ENCODE assay signal across 8 mouse cellular contexts in the genomic region with DNA sequence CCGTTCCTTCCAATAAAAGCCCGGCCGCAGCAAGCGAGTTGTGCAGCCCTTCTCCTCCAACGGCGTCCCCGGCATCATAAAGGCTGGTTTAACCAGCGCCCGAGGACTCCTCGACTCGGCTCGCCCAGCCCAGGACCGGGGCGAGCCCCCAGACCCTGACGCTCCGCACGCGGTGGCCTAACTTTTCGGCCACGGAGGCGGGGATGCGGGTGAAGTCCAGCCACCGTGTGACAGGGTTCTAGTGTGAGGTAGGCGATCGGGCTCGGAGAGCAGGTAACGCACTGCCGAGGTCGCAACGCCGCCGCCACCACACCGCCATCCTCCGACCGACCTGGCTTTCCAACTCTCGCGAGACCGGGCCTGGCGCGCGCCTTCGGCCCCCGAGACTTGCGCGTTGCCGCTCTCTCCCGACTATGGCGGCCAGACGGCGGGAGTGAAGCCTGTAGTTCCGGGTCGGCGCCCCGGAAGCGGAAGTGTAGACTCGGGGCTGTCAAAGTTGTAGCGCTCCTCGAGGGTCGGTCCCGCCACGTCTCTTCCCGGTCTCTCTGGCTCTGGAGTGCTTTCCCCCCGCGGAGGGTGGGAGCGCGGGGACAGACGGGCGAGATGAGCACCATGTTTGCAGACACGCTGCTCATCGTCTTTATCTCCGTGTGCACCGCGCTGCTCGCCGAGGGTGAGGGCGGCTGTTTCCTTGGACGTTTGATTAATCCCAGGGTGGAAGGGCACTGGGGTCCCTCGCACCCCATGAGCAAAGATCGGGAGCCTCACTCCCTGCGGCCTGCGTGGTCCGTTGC. TPM values are rescaled to one million over a fixed set of nuclear protein-coding genes. Genes with fewer than 3 reads are reported as not detected.
A peak's percentile ranks its signal among the peaks of the same experiment; 100 is the strongest.
DNase-seq lines count a peak whose midpoint lies in the region; ATAC-seq lines count a peak whose summit lies in the region.

A gene (plus strand): TSS at position 118 of the 794 bp plus-strand sequence.

- H3K9ac ChIP-seq in heart, embryonic 13.5 days: peak within 1 kb of the TSS; percentile 92
- peak within 1 kb of the TSS; percentile 98 for H3K9ac ChIP-seq in liver, embryonic 12.5 days
- peak within 1 kb of the TSS; percentile 76 for H3K9ac ChIP-seq in stomach, embryonic 15.5 days

- DNase-seq in CD4-positive helper T cell, adult 2 months (ENCODE audit: low read depth, low spot score): peak; percentile 97
- DNase-seq in brain, embryonic 18.5 days (ENCODE audit: low read depth, low spot score): peak; percentile 89
- peak; percentile 99 for DNase-seq in kidney, postnatal 10 days
- DNase-seq in natural killer cell, adult 2 months (ENCODE audit: low spot score in 2 of 2): peak; percentile 97 to 98

- under 1% methylated on average over 82 of the region's 82 CpGs for WGBS in heart, embryonic 13.5 days
- WGBS in liver, embryonic 12.5 days (ENCODE audit: insufficient replicate concordance): under 1% methylated on average over 82 of the region's 82 CpGs
- under 1% methylated on average over 82 of the region's 82 CpGs for WGBS in stomach, embryonic 15.5 days

- peak within 1 kb of the TSS; percentile 92 for H3K27ac ChIP-seq in heart, embryonic 13.5 days (replicated peaks)
- H3K27ac ChIP-seq in liver, embryonic 12.5 days: peak within 1 kb of the TSS; percentile 96
- H3K27ac ChIP-seq in stomach, embryonic 15.5 days: peak within 1 kb of the TSS; percentile 89

- peaks cover 28% of the 10 kb centered on the region for H3K36me3 ChIP-seq in heart, embryonic 13.5 days
- peaks cover 30% of the 10 kb centered on the region for H3K36me3 ChIP-seq in liver, embryonic 12.5 days
- 0 out of 2 replicates have a peak, but pooled peaks cover 3% of the 10 kb centered on the region for H3K36me3 ChIP-seq in stomach, embryonic 15.5 days

- H3K27me3 ChIP-seq in heart, embryonic 13.5 days (replicated peaks): no peaks in the 10 kb centered on the region
- H3K27me3 ChIP-seq in liver, embryonic 12.5 days (replicated peaks): peaks cover 2% of the 10 kb centered on the region
- no peaks in the 10 kb centered on the region for H3K27me3 ChIP-seq in stomach, embryonic 15.5 days (replicated peaks)

- H3K4me2 ChIP-seq in heart, embryonic 13.5 days: peak within 1 kb of the TSS; percentile 84
- peak within 1 kb of the TSS; percentile 77 for H3K4me2 ChIP-seq in liver, embryonic 12.5 days
- H3K4me2 ChIP-seq in stomach, embryonic 15.5 days: peak within 1 kb of the TSS; percentile 77

- peak within 1 kb of the TSS; percentile 90 for H3K4me3 ChIP-seq in heart, embryonic 13.5 days
- H3K4me3 ChIP-seq in liver, embryonic 12.5 days: peak within 1 kb of the TSS; percentile 96
- H3K4me3 ChIP-seq in stomach, embryonic 15.5 days (replicated peaks): peak within 1 kb of the TSS; percentile 63

- peak; percentile 97 for ATAC-seq in erythroid progenitor cell, adult 5-6 weeks (replicated peaks; ENCODE audit: low FRiP score, poor library complexity, severe bottlenecking)
- ATAC-seq in heart, embryonic 13.5 days (ENCODE audit: extremely low read depth, insufficient number of reproducible peaks, low FRiP score, low TSS enrichment): peak; percentile 94
- ATAC-seq in liver, embryonic 12.5 days: peak; percentile 94
- peak; percentile 96 for ATAC-seq in stomach, embryonic 15.5 days (ENCODE audit: insufficient read depth, low FRiP score, low read depth)

- peaks cover 17% of the 10 kb centered on the region for H3K4me1 ChIP-seq in heart, embryonic 13.5 days
- peaks cover 61% of the 10 kb centered on the region for H3K4me1 ChIP-seq in liver, embryonic 12.5 days
- peaks cover 2% of the 10 kb centered on the region; the same call in 1 of the 2 replicates for H3K4me1 ChIP-seq in stomach, embryonic 15.5 days

- no peaks in the 10 kb centered on the region for H3K9me3 ChIP-seq in heart, embryonic 13.5 days
- H3K9me3 ChIP-seq in liver, embryonic 12.5 days (replicated peaks): no peaks in the 10 kb centered on the region
- no peaks in the 10 kb centered on the region for H3K9me3 ChIP-seq in stomach, embryonic 15.5 days

RNA-seq across cellular contexts. Expression of the gene that starts here (rescaled TPM):
- total RNA-seq in erythroid progenitor cell, adult 5-6 weeks (2015; ENCODE audit: low replicate concordance): 70.0 and 132 TPM in 2 replicates
- total RNA-seq in erythroid progenitor cell, adult 5-6 weeks (2017; ENCODE audit: low replicate concordance): 78.2 and 81.5 TPM in 2 replicates
- polyA plus RNA-seq in heart, embryonic 13.5 days (2015; fragmentation: Nextera tagmentation; extraction: Ambion mirVana): 69.9 and 81.9 TPM in 2 replicates
- 70.7 and 74.2 TPM in 2 replicates for polyA plus RNA-seq in liver, embryonic 12.5 days (2016; fragmentation: Nextera tagmentation; extraction: Ambion mirVana)
- 86.2 and 94.3 TPM in 2 replicates for polyA plus RNA-seq in stomach, embryonic 15.5 days (2015; fragmentation: Nextera tagmentation; extraction: Ambion mirVana)

Comparison
In these comparisons a context has a peak if more than half of its experiments do, and no peak if none do; other contexts are left out.
1. Peak in every context shown above with its lines: DNase-seq, ATAC-seq, H3K4me3 ChIP-seq and H3K27ac ChIP-seq.